Mouse (Mus musculus) heart, embryonic 13.5 days (tissue): ENCODE data around the gene Map1lc3b. TPM values are rescaled to one million over a fixed set of nuclear protein-coding genes. Genes with fewer than 3 reads are reported as not detected.

Experiments
- ATAC-seq: fragments of 200-750 bp; cut with Nextera tagmentation; 2 replicates; pipeline ENCODE4 v1.8.0; 2017; ENCODE audit warnings: moderate TSS enrichment; ENCODE audit not compliant: insufficient number of reproducible peaks, low FRiP score, low TSS enrichment; ENCODE audit errors: extremely low read depth
- H3K27ac ChIP-seq: fragments of 300-500 bp; sonication (generic); replicated peaks from 2 replicates; pipeline ENCODE4 v1.5.1; 2015; ENCODE audit warnings: moderate library complexity, mild to moderate bottlenecking, inconsistent platforms
- H3K27me3 ChIP-seq: fragments of 300-500 bp; sonication (generic); replicated peaks from 2 replicates; pipeline ENCODE4 v1.6.1; 2015; ENCODE audit warnings: mild to moderate bottlenecking, inconsistent platforms
- H3K36me3 ChIP-seq: fragments of 300-500 bp; sonication (generic); 2 replicates; pipeline ENCODE4 v1.6.1; 2015; ENCODE audit warnings: mild to moderate bottlenecking, inconsistent platforms
- H3K4me1 ChIP-seq: fragments of 300-500 bp; sonication (generic); 2 replicates; pipeline ENCODE4 v1.6.1; 2015; ENCODE audit warnings: inconsistent platforms
- H3K4me2 ChIP-seq: fragments of 300-500 bp; sonication (generic); 2 replicates; pipeline ENCODE4 v1.6.1; 2015; ENCODE audit warnings: inconsistent platforms, mild to moderate bottlenecking, moderate library complexity
- H3K4me3 ChIP-seq: fragments of 300-500 bp; sonication (generic); 2 replicates; pipeline ENCODE4 v1.5.1; 2015; ENCODE audit warnings: moderate library complexity, mild to moderate bottlenecking, inconsistent platforms
- H3K9ac ChIP-seq: fragments of 300-500 bp; sonication (generic); 2 replicates; pipeline ENCODE4 v1.6.1; 2015; ENCODE audit warnings: inconsistent platforms, mild to moderate bottlenecking, moderate library complexity
- H3K9me3 ChIP-seq: fragments of 300-500 bp; sonication (generic); 2 replicates; pipeline ENCODE4 v1.6.1; 2016; ENCODE audit warnings: inconsistent platforms
- WGBS: fragments of 180-500 bp; shearing (Covaris S2); methylation state at CpG from one replicate; pipeline ENCODE4 v1.1.7; 2015; ENCODE audit warnings: mixed read lengths; 5-methylcytosine and 5-hydroxymethylcytosine counted together
- polyA plus RNA-seq: library from polyadenylated mRNA; unstranded; fragments of >200 nt; fragmentation: Nextera tagmentation; extraction: Ambion mirVana; gene quantifications from 2 replicates; pipeline ENCODE4 v1.2.1, GENCODE M21; 2015

The Map1lc3b gene
- polyA plus RNA-seq, 1 experiment from 2014 or later: 188 TPM

DNA sequence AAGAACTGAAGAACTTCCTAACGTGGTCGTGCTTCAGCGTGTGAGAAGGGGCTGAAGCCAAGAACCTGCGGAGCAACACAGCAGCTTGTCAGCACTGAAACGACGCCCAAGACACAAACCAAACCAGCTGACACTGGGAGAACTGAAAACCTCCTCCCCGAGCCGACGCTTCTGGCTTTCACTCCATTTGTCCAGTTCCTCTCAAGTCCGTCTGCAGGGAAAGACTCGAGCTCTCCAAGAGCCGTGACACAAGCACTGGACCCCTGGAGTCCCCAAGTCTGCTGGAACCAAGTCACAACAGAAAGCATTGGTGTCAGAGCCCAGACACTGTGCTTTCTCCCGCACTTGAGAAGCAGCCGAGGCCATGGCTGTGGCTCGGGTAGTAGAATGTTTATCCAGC is 19.1 kb downstream of the Map1lc3b start:
- 71% methylated on average over 15 of the region's 15 CpGs for WGBS
- Histone ChIP-seq H3K36me3 (peaks cover 73% of the 10 kb centered on the region), H3K27me3 (no peaks in the 10 kb centered on the region), H3K9me3 (no peaks in the 10 kb centered on the region), H3K27ac (no peak overlapping the region), H3K4me1 (peaks cover 11% of the 10 kb centered on the region), H3K9ac (no peak overlapping the region), H3K4me2 (no peak overlapping the region), H3K4me3 (no peak overlapping the region)
- no peak for ATAC-seq

DNA sequence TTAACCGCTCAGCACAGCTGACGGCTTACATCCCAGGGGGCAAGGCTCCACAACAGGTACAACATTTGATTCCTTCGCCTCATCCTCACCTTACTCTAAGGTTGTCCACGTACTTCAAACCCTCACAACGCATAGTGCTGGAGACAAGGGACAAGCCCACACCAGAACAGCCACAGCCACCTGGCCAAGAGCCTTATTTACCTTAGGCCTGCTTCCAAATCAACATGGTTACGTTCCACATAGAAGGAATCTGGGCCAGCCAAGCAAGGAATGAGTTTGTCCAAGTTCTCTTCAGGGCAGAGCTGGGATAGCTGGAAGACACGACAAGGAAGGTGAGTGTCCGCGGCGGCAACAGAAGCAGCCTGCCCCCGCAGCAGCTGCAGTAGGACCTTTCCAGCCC is 19.8 kb downstream of the Map1lc3b start:
- Histone ChIP-seq H3K4me1 (peaks cover 12% of the 10 kb centered on the region), H3K9me3 (no peaks in the 10 kb centered on the region), H3K27ac (no peak overlapping the region), H3K4me3 (no peak overlapping the region), H3K36me3 (peaks cover 69% of the 10 kb centered on the region), H3K4me2 (no peak overlapping the region), H3K27me3 (no peaks in the 10 kb centered on the region), H3K9ac (no peak overlapping the region)
- ATAC-seq: no peak
- WGBS: 89% methylated on average over 11 of the region's 11 CpGs

GRCm38 (mm10) chr8:121613419-121613818 is 23.3 kb downstream of the Map1lc3b start:
- H3K27me3 ChIP-seq: no peaks in the 10 kb centered on the region
- no peak for ATAC-seq
- no peak overlapping the region; the same call in 1 of the 2 replicates for H3K9ac ChIP-seq
- H3K36me3 ChIP-seq: peaks cover 56% of the 10 kb centered on the region
- H3K4me2 ChIP-seq: no peak overlapping the region
- H3K9me3 ChIP-seq: no peaks in the 10 kb centered on the region
- peaks cover 26% of the 10 kb centered on the region for H3K4me1 ChIP-seq
- peak overlapping the region; percentile 24; the same call in 1 of the 2 replicates for H3K27ac ChIP-seq
- no peak overlapping the region for H3K4me3 ChIP-seq

DNA sequence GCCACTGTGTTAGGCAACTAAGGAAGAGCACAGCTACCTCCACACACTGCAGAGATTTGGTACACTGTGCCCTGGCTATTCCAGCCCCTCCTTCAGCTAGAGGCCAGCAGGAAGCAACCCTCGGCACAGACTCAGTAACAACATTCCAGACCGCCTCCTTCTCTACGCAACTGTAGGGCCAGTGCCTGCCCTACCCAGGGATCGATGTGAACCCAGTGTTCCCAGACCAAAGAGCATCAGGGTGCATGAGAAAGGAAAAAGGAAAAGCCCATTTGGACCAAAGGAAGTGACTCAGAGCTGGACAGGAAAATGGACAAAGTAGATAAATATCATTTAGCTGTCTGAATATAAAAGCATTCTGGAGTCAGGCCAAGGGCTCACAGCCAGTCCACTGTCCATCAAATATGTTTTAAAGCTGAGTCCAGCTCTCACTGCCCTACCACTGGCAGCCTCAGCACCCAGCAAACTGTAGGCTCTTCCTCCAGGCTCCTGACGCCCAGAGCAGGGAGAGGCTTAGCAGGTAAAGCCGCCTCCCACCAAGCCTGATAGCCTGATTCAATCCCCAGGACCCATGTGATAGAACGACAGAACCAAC is 29.3 kb downstream of the Map1lc3b start:
- ATAC-seq: peak; percentile 37; the same call in 1 of the 2 replicates
- H3K9me3 ChIP-seq: no peaks in the 10 kb centered on the region
- no peaks in the 10 kb centered on the region for H3K27me3 ChIP-seq
- no peak overlapping the region for H3K4me3 ChIP-seq
- peak overlapping the region; percentile 65 for H3K9ac ChIP-seq
- peak overlapping the region; percentile 88 for H3K27ac ChIP-seq
- H3K36me3 ChIP-seq: peaks cover 25% of the 10 kb centered on the region
- H3K4me1 ChIP-seq: peaks cover 64% of the 10 kb centered on the region
- peak overlapping the region; percentile 33 for H3K4me2 ChIP-seq
- WGBS: 36% methylated on average over 7 of the region's 7 CpGs

- H3K27ac ChIP-seq: peak overlapping the region; percentile 88
- H3K4me2 ChIP-seq: no peak overlapping the region
- no peak overlapping the region for H3K9ac ChIP-seq
- peaks cover 79% of the 10 kb centered on the region for H3K4me1 ChIP-seq
- H3K27me3 ChIP-seq: no peaks in the 10 kb centered on the region
- no peak overlapping the region for H3K4me3 ChIP-seq
- WGBS: 53% methylated on average over 12 of the region's 12 CpGs
- ATAC-seq: no peak; the same call in 1 of the 2 replicates
- H3K36me3 ChIP-seq: peaks cover 18% of the 10 kb centered on the region
- no peaks in the 10 kb centered on the region for H3K9me3 ChIP-seq
Observed at GRCm38 (mm10) chr8:121620801-121621516, 30.8 kb downstream of the Map1lc3b start.

GRCm38 (mm10) chr8:121621879-121622278 is 31.7 kb downstream of the Map1lc3b start:
- Histone ChIP-seq H3K9ac (no peak overlapping the region), H3K4me1 (peaks cover 88% of the 10 kb centered on the region), H3K36me3 (peaks cover 17% of the 10 kb centered on the region), H3K27me3 (no peaks in the 10 kb centered on the region), H3K9me3 (no peaks in the 10 kb centered on the region), H3K4me2 (no peak overlapping the region), H3K4me3 (no peak overlapping the region), H3K27ac (peak overlapping the region; percentile 88; the same call in 1 of the 2 replicates)
- 52% methylated on average over 1 of the region's 1 CpGs for WGBS
- no peak for ATAC-seq

- peaks cover 17% of the 10 kb centered on the region for H3K36me3 ChIP-seq
- no peak for ATAC-seq
- no peaks in the 10 kb centered on the region for H3K9me3 ChIP-seq
- 77% methylated on average over 8 of the region's 8 CpGs for WGBS
- no peak overlapping the region for H3K9ac ChIP-seq
- H3K4me1 ChIP-seq: peaks cover 86% of the 10 kb centered on the region
- no peak overlapping the region for H3K4me2 ChIP-seq
- no peak overlapping the region for H3K27ac ChIP-seq
- H3K27me3 ChIP-seq: no peaks in the 10 kb centered on the region
- no peak overlapping the region for H3K4me3 ChIP-seq
Observed at GRCm38 (mm10) chr8:121623043-121623442, 32.9 kb downstream of the Map1lc3b start.

DNA sequence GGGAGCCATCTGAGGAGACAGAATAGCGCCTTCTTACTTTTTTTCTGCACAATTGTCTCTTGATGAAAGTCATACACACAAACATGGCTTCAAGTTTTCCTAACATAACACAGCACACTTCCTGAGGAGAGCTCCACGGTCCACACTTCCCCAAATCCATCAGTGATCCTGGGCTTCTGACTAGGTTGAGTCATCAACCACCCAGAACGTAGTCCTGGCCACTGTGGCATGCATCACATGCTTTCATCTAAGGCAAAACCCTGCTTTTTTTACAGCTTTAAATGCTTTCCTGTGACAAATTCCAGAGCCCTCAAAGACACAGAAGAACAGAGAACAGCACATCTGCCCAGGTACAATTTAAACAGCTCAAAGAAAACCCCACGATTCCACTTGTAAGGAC is 38.5 kb downstream of the Map1lc3b start:
- Histone ChIP-seq H3K36me3 (peaks cover 25% of the 10 kb centered on the region), H3K4me1 (peaks cover 77% of the 10 kb centered on the region), H3K4me3 (no peak overlapping the region), H3K9ac (no peak overlapping the region), H3K9me3 (no peaks in the 10 kb centered on the region), H3K4me2 (no peak overlapping the region), H3K27me3 (no peaks in the 10 kb centered on the region), H3K27ac (no peak overlapping the region)
- ATAC-seq: no peak
- WGBS: 53% methylated on average over 4 of the region's 4 CpGs

DNA sequence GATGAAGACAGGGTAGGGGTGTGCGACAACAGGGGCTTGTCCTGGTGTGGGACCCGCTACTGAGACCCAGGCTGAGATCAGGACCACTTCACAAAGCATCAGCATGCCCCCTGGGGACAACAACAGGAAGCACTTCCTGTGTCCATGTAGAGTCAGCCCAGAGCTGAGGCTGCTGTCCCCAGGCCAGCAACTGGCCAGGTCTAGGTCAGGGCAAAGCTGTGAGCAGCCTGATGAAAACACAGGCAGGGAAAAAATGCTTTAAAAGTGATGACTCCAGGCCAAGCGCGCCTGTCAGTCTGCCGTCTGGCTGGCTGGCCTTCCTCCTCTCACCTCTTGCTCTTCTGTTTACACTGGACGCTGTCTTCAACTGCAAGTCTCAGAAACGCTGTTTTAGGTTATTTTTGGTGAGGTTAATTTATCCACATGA is 41.5 kb downstream of the Map1lc3b start:
- Histone ChIP-seq H3K4me1 (peaks cover 71% of the 10 kb centered on the region), H3K27ac (peak overlapping the region; percentile 71), H3K27me3 (no peaks in the 10 kb centered on the region), H3K4me2 (no peak overlapping the region), H3K36me3 (peaks cover 28% of the 10 kb centered on the region), H3K4me3 (no peak overlapping the region), H3K9ac (0 out of 2 replicates have a peak overlapping the region, but pooled peaks have one; percentile 38), H3K9me3 (no peaks in the 10 kb centered on the region)
- no peak for ATAC-seq
- 38% methylated on average over 7 of the region's 7 CpGs for WGBS

GRCm38 (mm10) chr8:121632401-121632800 is 42.2 kb downstream of the Map1lc3b start:
- Histone ChIP-seq H3K9ac (peak overlapping the region; percentile 38; the same call in 1 of the 2 replicates), H3K36me3 (peaks cover 22% of the 10 kb centered on the region), H3K4me3 (no peak overlapping the region), H3K4me2 (no peak overlapping the region), H3K4me1 (peaks cover 71% of the 10 kb centered on the region), H3K9me3 (no peaks in the 10 kb centered on the region), H3K27ac (peak overlapping the region; percentile 71), H3K27me3 (no peaks in the 10 kb centered on the region)
- WGBS: 51% methylated on average over 5 of the region's 5 CpGs
- ATAC-seq: no peak

DNA sequence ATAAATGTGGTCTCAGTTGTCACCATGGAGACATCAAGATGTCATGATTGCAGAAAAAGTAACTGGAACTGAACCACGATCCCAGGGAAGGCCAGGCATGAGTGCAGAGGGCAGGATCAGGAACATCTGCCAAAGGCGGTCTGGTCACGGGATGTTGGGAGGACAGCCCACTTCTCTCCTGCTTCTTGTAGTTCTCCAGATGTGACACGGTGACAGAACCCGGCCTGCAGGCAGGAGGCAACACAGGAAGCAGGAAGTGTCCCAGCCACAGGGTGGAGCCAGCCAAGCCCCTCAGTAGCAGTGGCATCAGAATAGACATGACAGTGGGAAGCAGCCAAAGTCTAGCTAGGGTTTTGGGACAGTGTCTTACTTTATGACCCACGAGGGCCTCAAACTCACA is 45.4 kb downstream of the Map1lc3b start:
- Histone ChIP-seq H3K27ac (no peak overlapping the region), H3K4me1 (peaks cover 69% of the 10 kb centered on the region), H3K27me3 (no peaks in the 10 kb centered on the region), H3K36me3 (0 out of 2 replicates have a peak, but pooled peaks cover 3% of the 10 kb centered on the region), H3K9ac (no peak overlapping the region), H3K9me3 (no peaks in the 10 kb centered on the region), H3K4me2 (no peak overlapping the region), H3K4me3 (no peak overlapping the region)
- 36% methylated on average over 6 of the region's 6 CpGs for WGBS
- ATAC-seq: no peak
